Mouse (Mus musculus) cerebellum, adult 2 months (tissue): Measurements from ENCODE around the gene Sema5a. TPM values are rescaled to one million over a fixed set of nuclear protein-coding genes. Genes with fewer than 3 reads are reported as not detected.
A peak's percentile ranks its signal among the peaks of the same experiment; 100 is the strongest.

ENCODE experiments used
- DNase-seq, 2 experiments: peaks; one replicate each; pipeline ENCODE4 v3.0.0; 2021
- H3K27ac ChIP-seq: fragments of 200-500 bp; 2 replicates; pipeline ENCODE4 v1.5.1; 2012; ENCODE audit warnings: low read length, control low read depth, inconsistent platforms; ENCODE audit not compliant: insufficient read depth
- H3K27me3 ChIP-seq: fragments of 200-500 bp; 2 replicates; pipeline ENCODE4 v1.6.1; 2012; ENCODE audit warnings: inconsistent platforms, mild to moderate bottlenecking, low read length, moderate library complexity; ENCODE audit not compliant: control insufficient read depth, insufficient read depth
- H3K4me1 ChIP-seq: fragments of 200-500 bp; 2 replicates; pipeline ENCODE4 v1.6.1; 2011; ENCODE audit warnings: low read length; ENCODE audit not compliant: control insufficient read depth, insufficient read depth
- H3K4me3 ChIP-seq: fragments of 200-500 bp; replicated peaks from 2 replicates; pipeline ENCODE3; 2011; ENCODE audit warnings: mild to moderate bottlenecking, low read depth, low read length, control low read depth; ENCODE audit not compliant: insufficient read depth
- CTCF ChIP-seq: fragments of 200-500 bp; IDR thresholded peaks from 2 replicates; pipeline ENCODE4 v1.5.1; 2011; ENCODE audit warnings: low read depth, mild to moderate bottlenecking, control low read depth, low read length, moderate library complexity, borderline replicate concordance; ENCODE audit not compliant: insufficient read depth
- POLR2A ChIP-seq: fragments of 200-500 bp; IDR thresholded peaks from 2 replicates; pipeline ENCODE4 v1.6.1; 2011; ENCODE audit warnings: low read length, control low read depth, borderline replicate concordance; ENCODE audit not compliant: insufficient read depth
- WGBS: fragments of 180-500 bp; shearing (Covaris S2); methylation state at CpG from one replicate; pipeline ENCODE4 v1.1.7; 2018; 5-methylcytosine and 5-hydroxymethylcytosine counted together
- polyA plus RNA-seq: library from polyadenylated mRNA; depleted of rRNA; stranded (reverse); fragments of >200 nt; gene quantifications from 2 replicates; pipeline ENCODE4 v1.2.3, GENCODE M21; 2012

The Sema5a gene
- polyA plus RNA-seq, 1 experiment, result 11.1 TPM

GRCm38 (mm10) chr15:32416291-32416690 is 171.7 kb downstream of the Sema5a start:
- DNase-seq, result no peak
- Histone ChIP-seq H3K27ac (no peak overlapping the region), H3K27me3 (no peaks in the 10 kb centered on the region), H3K4me3 (no peak overlapping the region), H3K4me1 (no peaks in the 10 kb centered on the region)
- no peak for TF ChIP-seq CTCF
- TF ChIP-seq POLR2A, result no peak
- WGBS, result 96% methylated on average over 2 of the region's 2 CpGs

DNA sequence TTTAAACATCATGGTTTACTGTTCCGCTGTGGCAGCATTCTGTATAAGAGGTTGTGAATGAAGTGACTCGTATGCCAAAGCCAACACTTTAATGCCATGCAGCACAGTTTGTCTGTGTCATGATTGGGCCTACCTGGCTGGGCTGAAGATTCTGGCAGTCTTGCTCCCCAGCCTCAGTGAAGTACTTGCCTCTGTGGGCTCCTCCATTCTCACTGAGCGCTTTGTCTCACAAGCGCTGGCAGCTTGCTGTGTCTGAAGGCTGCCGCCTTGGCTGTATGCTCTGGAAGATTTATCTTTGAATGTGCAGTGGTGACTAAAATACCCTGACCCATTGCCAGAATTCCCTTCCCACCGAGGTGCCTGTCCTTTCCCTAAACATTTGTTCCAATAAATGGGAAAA is 178.0 kb downstream of the Sema5a start:
- no peaks in the 10 kb centered on the region for H3K27me3 ChIP-seq
- 34% methylated on average over 6 of the region's 6 CpGs for WGBS
- peaks cover 5% of the 10 kb centered on the region; the same call in 1 of the 2 replicates for H3K4me1 ChIP-seq
- no peak overlapping the region for H3K4me3 ChIP-seq
- DNase-seq, result peak; percentile 24 to 54
- H3K27ac ChIP-seq, result no peak overlapping the region
- TF ChIP-seq POLR2A, result no peak
- no peak for TF ChIP-seq CTCF

- Histone ChIP-seq H3K4me3 (no peak overlapping the region), H3K27me3 (no peaks in the 10 kb centered on the region), H3K4me1 (peaks cover 5% of the 10 kb centered on the region; the same call in 1 of the 2 replicates), H3K27ac (no peak overlapping the region)
- TF ChIP-seq POLR2A (no peak), CTCF (no peak)
- WGBS, result 92% methylated on average over 6 of the region's 6 CpGs
- DNase-seq, result no peak
Measured at GRCm38 (mm10) chr15:32423061-32423460, 178.5 kb downstream of the Sema5a start.

- no peak for TF ChIP-seq CTCF
- no peak for TF ChIP-seq POLR2A
- H3K27ac ChIP-seq, result no peak overlapping the region
- peaks cover 3% of the 10 kb centered on the region; the same call in 1 of the 2 replicates for H3K4me1 ChIP-seq
- H3K4me3 ChIP-seq, result no peak overlapping the region
- DNase-seq, result no peak
- no peaks in the 10 kb centered on the region for H3K27me3 ChIP-seq
- 80% methylated on average over 7 of the region's 7 CpGs for WGBS
Measured at GRCm38 (mm10) chr15:32427188-32427924, 182.7 kb downstream of the Sema5a start.

GRCm38 (mm10) chr15:32432927-32433832 is 188.6 kb downstream of the Sema5a start:
- 52% methylated on average over 13 of the region's 13 CpGs for WGBS
- Histone ChIP-seq H3K27me3 (no peaks in the 10 kb centered on the region), H3K4me3 (no peak overlapping the region), H3K27ac (no peak overlapping the region), H3K4me1 (0 out of 2 replicates have a peak, but pooled peaks cover 2% of the 10 kb centered on the region)
- DNase-seq, result peak; percentile 6 to 14
- TF ChIP-seq POLR2A (no peak), CTCF (no peak)

- H3K27ac ChIP-seq, result no peak overlapping the region
- H3K27me3 ChIP-seq, result no peaks in the 10 kb centered on the region
- DNase-seq, result no peak
- TF ChIP-seq CTCF (no peak), POLR2A (no peak)
- no peak overlapping the region for H3K4me3 ChIP-seq
- 0 out of 2 replicates have a peak, but pooled peaks cover 2% of the 10 kb centered on the region for H3K4me1 ChIP-seq
Measured at GRCm38 (mm10) chr15:32433833-32434155, 189.2 kb downstream of the Sema5a start.

DNA sequence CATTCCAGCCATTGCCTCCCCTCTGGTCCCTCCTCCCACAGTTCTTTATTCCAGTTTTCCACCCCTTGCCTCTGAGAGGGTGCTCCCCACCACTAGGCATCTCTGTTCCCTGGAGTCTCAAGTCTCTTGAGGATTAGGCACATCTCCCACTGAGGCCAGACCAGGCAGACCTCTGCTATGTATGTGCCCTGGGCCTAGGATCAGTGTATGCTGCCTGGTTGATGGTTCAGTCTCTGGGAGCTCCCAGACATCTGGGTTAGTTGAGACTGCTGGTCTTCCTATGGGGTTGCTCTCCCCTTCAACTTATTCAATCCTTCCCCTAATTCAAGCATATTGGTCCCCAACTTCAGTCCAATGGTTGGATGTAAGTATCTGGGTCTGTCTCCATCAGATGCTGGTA is 189.7 kb downstream of the Sema5a start:
- Histone ChIP-seq H3K27me3 (no peaks in the 10 kb centered on the region), H3K4me1 (0 out of 2 replicates have a peak, but pooled peaks cover 2% of the 10 kb centered on the region), H3K4me3 (no peak overlapping the region), H3K27ac (no peak overlapping the region)
- TF ChIP-seq POLR2A, result no peak
- no peak for DNase-seq
